Mouse (Mus musculus): Measurements from ENCODE around the gene Plcl1. TPM values are rescaled to one million over a fixed set of nuclear protein-coding genes. Genes with fewer than 3 reads are reported as not detected.

Plcl1 gene
- total and polyA plus RNA-seq, 3 experiments, result not detected

- TF ChIP-seq POLR2AphosphoS2 (IDR thresholded peaks at IDR 0.05; ENCODE audit: low read length), result no peak
- no peak for TF ChIP-seq NRF1 (IDR thresholded peaks at IDR 0.05; ENCODE audit: insufficient read depth, low read depth, low read length, poor library complexity, severe bottlenecking)
- TF ChIP-seq CHD2 (IDR thresholded peaks at IDR 0.05; ENCODE audit: low read length), result no peak
- TF ChIP-seq ZNF384 (IDR thresholded peaks at IDR 0.05; ENCODE audit: low read depth, low read length), result no peak
- TF ChIP-seq ZKSCAN1 (IDR thresholded peaks at IDR 0.05; ENCODE audit: low read depth, low read length), result no peak
- no peak for TF ChIP-seq JUND (IDR thresholded peaks at IDR 0.05; ENCODE audit: low read depth, low read length)
- TF ChIP-seq TAL1 (IDR thresholded peaks at IDR 0.05; ENCODE audit: low read length), result no peak
- no peak for DNase-seq (ENCODE audit: low read depth, low spot score)
- Histone ChIP-seq H3K9me3 (replicated peaks; ENCODE audit: insufficient read depth, low read length) (no peaks in the 10 kb centered on the region), H3K4me1 (ENCODE audit: control insufficient read depth in 1 of 2, insufficient read depth in 2 of 2, low read length in 2 of 2) (no peaks in the 10 kb centered on the region), H3K36me3 (ENCODE audit: control insufficient read depth in 1 of 2, insufficient read depth in 2 of 2, low read length in 2 of 2) (no peaks in the 10 kb centered on the region), H3K4me3 (ENCODE audit: control insufficient read depth in 1 of 2, insufficient read depth in 1 of 2, low read depth in 2 of 2, low read length in 2 of 2) (no peak overlapping the region), H3K9ac (ENCODE audit: control insufficient read depth, low read depth, low read length, poor library complexity, severe bottlenecking) (no peak overlapping the region), H3K27me3 (ENCODE audit: control insufficient read depth in 1 of 2, insufficient read depth in 2 of 2, low read length in 2 of 2) (no peaks in the 10 kb centered on the region), H3K79me2 (ENCODE audit: control insufficient read depth, insufficient read depth, low read length, poor library complexity) (no peaks in the 10 kb centered on the region), H3K27ac (ENCODE audit: control insufficient read depth, low read depth, low read length) (no peak overlapping the region)
These were observed 294.3 kb downstream of the Plcl1 start for GRCm38 (mm10) chr1:55700016-55700415.

DNA sequence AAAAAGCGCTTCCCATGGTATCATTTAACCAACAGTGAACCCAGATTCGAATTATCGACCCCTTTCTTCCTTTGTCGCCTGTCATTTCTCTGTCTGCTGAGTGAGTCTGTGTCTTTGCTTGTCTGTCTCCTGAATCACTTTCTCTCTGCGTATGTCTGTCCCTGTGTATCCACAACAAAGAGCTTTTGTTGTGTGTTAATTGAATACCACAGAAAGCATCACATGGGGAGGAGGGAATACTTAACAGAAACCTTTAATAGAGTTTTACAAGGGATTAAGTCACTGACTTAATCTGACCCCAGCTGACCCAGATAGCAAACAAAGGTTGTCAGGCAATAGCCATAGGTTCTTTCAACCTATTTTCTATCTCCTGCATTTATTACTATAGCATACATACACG lies 295.0 kb downstream of the Plcl1 start:
- no peak for DNase-seq (ENCODE audit: low read depth, low spot score)
- TF ChIP-seq GATA1 (IDR thresholded peaks at IDR 0.05; ENCODE audit: low read depth, low read length), result no peak
- TF ChIP-seq POLR2A (IDR thresholded peaks at IDR 0.05; ENCODE audit: control insufficient read depth in 1 of 2, insufficient read depth in 1 of 2, low read depth in 1 of 2, low read length in 2 of 2, poor library complexity in 1 of 2), result no peak
- TF ChIP-seq USF1 (IDR thresholded peaks at IDR 0.05; ENCODE audit: low read depth, low read length), result no peak
- no peak for TF ChIP-seq TBP (IDR thresholded peaks at IDR 0.05; ENCODE audit: low read depth, low read length)
- TF ChIP-seq RAD21 (IDR thresholded peaks at IDR 0.05; ENCODE audit: low read depth, low read length), result no peak
- TF ChIP-seq E2F4 (IDR thresholded peaks at IDR 0.05; ENCODE audit: borderline replicate concordance, low read depth, low read length), result no peak
- TF ChIP-seq NRF1 (IDR thresholded peaks at IDR 0.05; ENCODE audit: insufficient read depth, low read depth, low read length, poor library complexity, severe bottlenecking), result no peak
- no peak for TF ChIP-seq ZKSCAN1 (IDR thresholded peaks at IDR 0.05; ENCODE audit: low read depth, low read length)
- TF ChIP-seq CHD2 (IDR thresholded peaks at IDR 0.05; ENCODE audit: low read length), result no peak
- no peak for TF ChIP-seq MYC (IDR thresholded peaks at IDR 0.05; ENCODE audit: low read depth, low read length)
- no peak for TF ChIP-seq RCOR1 (IDR thresholded peaks at IDR 0.05; ENCODE audit: low read depth, low read length)
- no peak for TF ChIP-seq HCFC1 (IDR thresholded peaks at IDR 0.05; ENCODE audit: low read depth, low read length)
- TF ChIP-seq CTCF (IDR thresholded peaks at IDR 0.05 in 2 of 3, conservative IDR thresholded peaks at IDR 0.05 in 1 of 3; ENCODE audit: control insufficient read depth in 1 of 3, insufficient read depth in 1 of 3, low read depth in 2 of 3, low read length in 3 of 3, poor library complexity in 1 of 3, severe bottlenecking in 1 of 3), result no peak
- TF ChIP-seq KAT2A (conservative IDR thresholded peaks at IDR 0.05; ENCODE audit: low read depth, low read length), result no peak
- TF ChIP-seq SMC3 (IDR thresholded peaks at IDR 0.05; ENCODE audit: low read depth, low read length), result no peak

More for the DNA sequence above, 295.0 kb downstream of the Plcl1 start:
- no peaks in the 10 kb centered on the region for H3K9me3 ChIP-seq (replicated peaks; ENCODE audit: insufficient read depth, low read length)
- H3K4me1 ChIP-seq (ENCODE audit: control insufficient read depth in 1 of 2, insufficient read depth in 2 of 2, low read length in 2 of 2), result no peaks in the 10 kb centered on the region
- no peaks in the 10 kb centered on the region for H3K27me3 ChIP-seq (ENCODE audit: control insufficient read depth in 1 of 2, insufficient read depth in 2 of 2, low read length in 2 of 2)
- H3K9ac ChIP-seq (ENCODE audit: control insufficient read depth, low read depth, low read length, poor library complexity, severe bottlenecking), result no peak overlapping the region
- H3K27ac ChIP-seq (ENCODE audit: control insufficient read depth, low read depth, low read length), result no peak overlapping the region
- no peak overlapping the region for H3K4me3 ChIP-seq (ENCODE audit: control insufficient read depth in 1 of 2, insufficient read depth in 1 of 2, low read depth in 2 of 2, low read length in 2 of 2)
- no peaks in the 10 kb centered on the region for H3K36me3 ChIP-seq (ENCODE audit: control insufficient read depth in 1 of 2, insufficient read depth in 2 of 2, low read length in 2 of 2)
- no peaks in the 10 kb centered on the region for H3K79me2 ChIP-seq (ENCODE audit: control insufficient read depth, insufficient read depth, low read length, poor library complexity)

Data from MEL (cell line).